Mouse (Mus musculus) retina, embryonic 14.5 days (tissue): ENCODE measurements at regions not wholly inside any gene's neighbourhood (a gene's known extent, or its start where the extent isn't known, plus 50 kb on each side); places are given as distances from the start of the nearest gene placed in this dataset.

Source experiments
- DNase-seq: peaks from one replicate; pipeline ENCODE4 v3.0.0-alpha.2; 2015; ENCODE audit warnings: low spot score

DNA sequence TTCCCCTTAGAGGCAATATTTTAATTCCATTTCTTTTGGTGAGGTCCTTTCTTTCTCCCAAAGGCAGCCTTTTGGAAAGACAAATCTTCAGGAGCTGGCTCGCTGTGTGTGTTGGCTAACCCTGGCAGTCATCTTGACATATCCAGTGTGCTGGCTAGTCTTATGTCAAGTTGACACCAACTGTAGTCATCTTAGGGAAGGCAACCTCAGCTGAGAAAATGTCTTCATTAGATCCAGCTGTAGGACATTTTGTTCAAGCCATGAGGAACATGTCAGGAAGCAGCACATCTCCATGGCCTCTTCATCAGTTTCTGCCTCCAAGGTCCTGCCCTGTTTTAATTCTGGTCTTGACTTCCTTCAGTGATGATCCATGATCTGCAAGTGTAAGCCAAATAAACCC lies 192.1 kb upstream of the Tle4 start:
- DNase-seq: no peak

DNA sequence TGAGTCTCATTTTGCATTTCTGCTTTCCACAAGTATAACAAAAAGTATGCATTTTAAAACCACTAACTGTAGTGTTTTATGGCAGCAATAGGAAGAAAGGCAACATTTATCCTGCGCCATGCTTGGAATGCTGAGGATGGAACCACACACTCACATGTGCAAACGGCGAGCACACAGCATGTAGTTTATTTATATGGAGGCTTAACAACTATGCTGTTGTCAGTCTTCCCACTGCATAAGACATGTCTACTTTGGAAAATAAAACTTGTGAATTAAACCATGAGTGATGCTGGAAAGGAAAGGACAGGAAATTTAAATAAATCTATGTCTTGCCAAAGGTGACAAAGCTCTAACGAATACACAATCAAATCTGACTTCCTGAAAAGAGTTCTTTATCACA lies 190.8 kb upstream of the Tle4 start:
- DNase-seq: no peak

DNA sequence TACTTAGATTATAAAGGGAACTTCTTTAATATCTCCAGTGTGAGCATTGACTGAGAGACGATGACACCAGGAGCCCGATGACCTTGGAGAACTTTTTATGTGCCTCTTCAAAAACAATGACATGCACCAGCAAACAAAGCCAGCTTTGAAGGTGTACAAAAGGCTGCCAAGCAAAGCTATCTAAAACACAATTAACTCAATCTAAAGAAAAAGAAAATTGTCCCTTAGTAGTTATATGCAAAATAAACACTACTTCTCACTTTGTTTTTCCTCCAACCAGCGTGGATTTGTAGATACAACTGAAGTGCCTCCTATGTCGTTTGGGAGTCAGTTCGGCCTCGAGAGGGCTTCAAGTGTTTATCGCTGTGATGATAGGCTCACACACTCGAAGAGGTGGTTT lies 189.0 kb upstream of the Tle4 start:
- no peak for DNase-seq

DNA sequence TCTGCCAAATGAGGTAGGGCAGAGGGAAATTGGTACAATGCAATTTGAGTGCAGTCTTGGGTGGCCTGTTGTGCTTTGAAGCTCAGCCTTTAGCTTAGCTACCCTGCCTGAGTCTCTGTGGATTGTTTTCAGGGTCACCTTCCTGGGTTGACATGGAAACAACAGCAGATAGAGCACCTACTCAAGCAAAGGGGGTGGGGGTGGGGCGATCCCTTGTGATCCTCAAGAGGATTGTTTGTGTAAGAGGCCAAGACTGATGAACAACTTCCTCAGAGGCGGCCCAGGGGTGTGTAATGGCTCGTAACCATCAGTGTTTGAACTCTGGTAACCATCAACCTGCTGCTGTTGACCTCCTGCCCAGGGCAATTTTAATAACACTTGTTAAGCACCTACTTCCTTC lies 187.8 kb upstream of the Tle4 start:
- DNase-seq: peak; percentile 24

DNA sequence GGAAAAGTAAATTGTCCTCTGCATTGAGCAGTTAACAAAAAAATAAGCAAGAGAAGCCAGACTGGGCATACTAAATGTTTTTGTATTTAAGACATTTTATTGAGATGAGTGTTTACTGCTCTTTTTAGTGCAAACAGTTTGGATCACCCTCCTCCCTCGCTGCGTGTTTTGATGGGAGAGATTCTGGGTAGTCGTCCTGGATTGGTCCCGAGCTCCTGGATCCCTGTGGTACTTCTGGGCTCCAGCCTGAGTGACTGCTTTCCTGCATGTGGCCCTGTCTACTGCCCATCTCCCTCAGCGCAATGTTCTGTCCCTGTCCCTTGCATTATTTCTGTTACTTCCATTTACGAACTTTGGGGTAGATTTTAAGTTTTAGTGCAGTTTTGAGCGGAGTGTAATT lies 179.9 kb upstream of the Tle4 start:
- DNase-seq: peak; percentile 22

DNA sequence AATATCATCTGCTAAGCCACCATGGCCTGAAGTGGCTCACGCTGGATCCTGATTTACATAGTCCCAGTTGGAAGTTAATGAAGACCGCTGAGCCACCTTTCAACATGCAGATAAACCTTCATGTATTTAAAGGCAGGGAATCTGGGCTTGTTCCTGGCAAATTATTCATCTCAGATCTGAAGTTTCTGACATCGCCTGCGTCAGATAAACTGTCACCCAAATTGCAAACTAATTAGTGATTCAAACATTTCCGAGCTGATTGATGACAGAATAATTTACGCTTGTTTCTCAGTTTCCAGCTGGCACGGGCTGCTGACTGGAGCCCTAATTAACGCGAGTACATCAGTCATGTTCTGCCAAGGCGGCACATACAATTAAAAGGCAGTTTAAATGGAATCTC lies 179.3 kb upstream of the Tle4 start:
- DNase-seq: peak; percentile 55

DNA sequence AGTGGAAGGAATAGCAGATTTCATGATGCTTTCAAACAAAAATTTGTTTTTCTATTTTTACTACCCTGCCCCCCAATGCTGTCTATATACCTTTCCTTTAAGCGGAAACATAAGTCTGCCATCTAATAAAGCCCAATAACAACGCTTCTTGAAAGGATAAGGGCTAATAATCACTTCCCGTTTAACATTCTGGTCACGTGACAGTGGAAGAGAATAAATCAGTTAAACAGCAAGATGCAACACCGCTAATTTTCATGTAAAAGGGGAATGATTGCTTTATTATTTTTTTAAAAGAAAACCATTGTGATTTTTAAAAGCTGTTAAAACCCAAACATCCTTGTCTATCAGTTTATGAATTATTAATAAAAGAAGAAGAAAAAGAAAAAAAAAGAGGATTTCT lies 178.9 kb upstream of the Tle4 start:
- no peak for DNase-seq

DNA sequence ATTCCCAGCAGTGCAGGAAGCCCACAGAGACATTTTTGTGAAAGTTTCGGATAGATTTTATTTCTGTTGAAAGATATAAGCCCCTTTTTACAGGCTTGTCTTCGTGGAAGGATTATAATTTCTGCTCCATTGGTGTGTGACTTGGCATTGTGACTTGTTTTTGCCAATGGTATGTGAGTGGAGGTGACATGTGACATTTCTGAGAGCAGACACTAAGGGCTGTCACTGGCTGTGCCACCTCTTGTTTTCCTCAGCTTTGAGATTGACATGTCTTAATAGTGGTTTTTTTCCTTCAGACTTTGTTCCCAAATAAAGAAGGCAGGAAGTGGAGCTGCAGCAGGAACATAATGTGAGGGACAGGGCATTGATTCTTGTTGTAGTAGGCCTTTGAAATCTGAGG lies 174.9 kb upstream of the Tle4 start:
- DNase-seq: no peak

DNA sequence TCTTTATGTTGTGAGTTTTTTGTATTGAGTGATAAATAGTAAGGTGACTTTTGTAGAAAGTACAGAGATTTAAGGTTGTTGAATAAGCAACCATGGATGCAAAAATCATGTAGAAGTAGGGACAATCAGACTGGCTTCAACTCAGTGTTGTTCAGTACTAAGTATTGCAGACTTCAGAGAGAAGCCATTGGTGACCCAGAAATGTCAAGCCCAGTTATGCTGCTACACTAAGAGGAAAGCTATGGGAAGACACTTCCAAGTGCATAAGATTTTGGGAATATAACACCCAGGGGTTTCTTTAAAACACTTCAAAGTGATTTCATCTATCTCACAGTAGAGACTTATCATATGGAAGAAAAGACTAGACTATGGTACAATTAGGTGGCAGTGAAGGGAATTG lies 154.8 kb upstream of the Tle4 start:
- DNase-seq: peak; percentile 60

DNA sequence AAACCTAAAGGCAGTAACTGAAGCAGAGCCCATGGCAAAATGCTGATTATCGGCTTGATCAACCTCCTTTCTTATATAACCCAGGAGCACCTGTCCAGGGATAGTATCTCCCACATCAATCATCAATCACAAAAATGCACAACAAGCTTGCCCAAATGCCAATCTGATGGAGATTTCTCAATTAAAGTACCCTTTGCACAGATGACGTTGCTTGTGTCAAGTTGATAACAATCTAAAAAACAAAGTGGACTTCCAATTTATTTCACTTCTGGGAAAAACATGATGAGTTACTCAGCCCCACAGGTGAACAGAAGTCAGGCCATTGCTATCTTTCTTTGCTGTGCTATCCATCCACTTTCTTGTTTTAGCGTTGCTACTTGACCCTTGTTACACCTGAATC lies 144.5 kb upstream of the Tle4 start:
- no peak for DNase-seq

DNA sequence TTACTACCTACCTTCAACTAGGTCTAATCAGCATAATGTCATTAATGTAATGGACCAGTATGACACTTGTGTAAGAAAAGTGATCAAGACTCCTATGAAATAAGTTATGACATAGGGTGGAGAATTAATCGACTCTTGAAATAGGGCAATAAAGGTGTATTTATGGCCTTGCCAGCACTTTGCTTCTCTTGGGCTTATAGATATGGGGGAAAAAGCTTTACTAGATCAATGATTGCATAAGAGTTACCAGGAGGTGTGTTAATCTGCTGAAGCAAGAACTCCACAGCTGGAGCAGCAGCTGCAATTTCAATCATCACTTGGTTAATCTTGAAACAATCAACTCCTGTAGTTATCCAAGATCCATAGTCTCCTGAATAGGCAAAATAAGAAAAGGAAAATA lies 143.1 kb upstream of the Tle4 start:
- no peak for DNase-seq

DNA sequence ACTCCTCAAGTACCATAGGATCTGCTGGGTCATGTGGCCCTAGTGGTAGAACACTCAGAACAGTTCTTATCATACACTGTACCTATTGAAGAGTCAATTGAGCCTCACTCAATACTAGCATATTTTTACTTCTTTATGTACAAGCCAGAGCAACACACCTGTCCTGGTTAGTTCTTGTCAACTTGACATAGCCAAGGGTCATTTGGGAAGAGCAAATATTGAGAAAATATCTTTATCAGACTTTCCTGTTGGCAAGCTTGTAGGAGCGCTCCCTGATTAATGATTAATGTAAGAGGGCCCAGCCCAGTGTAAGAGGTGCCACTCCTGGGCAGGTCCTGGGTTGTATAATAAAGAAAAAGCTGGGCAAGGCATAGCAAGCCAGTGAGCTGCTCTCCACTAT lies 142.3 kb upstream of the Tle4 start:
- no peak for DNase-seq

DNA sequence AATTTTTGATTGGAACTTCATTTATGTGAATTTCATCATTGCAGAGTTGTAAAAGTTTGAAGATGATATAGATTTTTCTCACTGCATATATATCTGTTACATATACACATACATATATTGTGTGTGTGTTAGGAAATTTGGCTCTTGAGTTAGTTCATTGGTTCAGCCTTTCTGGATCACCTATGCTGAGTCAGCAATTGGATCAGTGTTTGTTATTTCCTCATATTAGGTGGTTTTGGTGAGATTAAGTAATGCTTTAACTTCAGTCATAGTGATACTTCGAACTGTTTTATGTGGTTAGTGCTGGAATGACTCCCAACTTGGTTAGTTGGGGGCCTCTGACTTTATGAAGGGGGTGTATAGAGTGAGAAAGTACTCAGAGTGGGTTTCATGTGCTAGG lies 138.7 kb upstream of the Tle4 start:
- DNase-seq: no peak

DNA sequence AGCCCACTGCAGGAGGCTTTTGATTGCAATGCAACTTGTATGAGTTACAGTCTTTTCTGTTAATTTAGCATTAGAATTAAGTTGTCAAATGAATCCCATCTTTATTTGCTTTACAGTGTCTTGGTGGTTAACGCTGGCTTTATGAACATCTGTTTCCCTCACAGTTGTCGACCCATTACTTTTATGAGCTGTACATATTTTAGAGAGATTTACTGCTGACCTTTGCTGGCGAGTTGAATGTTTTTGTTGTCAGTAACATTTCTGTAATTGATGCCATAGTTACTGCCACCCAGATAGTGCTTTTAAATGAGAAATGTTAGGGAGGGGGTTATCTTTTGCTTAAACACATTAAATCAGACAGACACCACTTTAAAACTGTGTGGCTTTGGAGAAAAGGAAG lies 127.5 kb upstream of the Tle4 start:
- no peak for DNase-seq

DNA sequence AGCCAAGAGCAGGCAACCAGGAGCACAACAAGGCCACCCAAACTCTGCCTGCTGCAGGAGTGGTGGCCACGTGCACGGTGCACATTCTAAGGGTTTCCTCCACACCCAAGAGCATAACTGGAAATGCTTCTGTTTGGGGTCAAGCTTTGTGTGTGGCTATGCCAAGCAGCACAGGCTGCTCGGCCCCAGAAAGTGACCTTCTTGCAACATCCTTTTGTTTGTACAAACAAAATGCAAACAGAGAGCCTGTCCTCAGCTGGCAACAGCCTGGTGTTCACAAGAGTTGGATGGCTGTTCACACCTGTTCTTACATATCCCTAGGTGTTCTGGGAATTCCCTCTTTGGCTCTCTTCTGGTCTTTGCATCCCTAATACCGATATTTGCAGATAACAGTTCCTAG lies 126.8 kb upstream of the Tle4 start:
- no peak for DNase-seq

DNA sequence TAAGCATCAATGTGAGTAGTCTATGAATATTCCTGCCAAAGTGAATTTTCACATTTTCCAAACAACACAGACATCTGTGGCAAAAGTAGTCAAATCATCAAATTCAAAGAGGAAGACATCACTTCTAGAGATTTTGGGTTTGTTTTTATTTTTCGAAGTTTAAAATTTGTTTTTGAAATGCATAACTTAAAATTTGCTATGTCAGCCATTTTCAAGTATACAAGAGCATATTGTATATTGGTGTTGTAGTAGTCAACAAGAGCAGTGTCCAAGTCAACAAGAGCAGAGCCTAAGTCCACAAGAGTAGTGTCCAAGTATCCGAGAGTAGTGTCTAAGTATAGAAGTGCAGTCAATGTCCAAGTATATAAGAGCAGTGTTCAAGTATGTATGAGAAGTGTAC lies 107.9 kb upstream of the Tle4 start:
- DNase-seq: no peak

DNA sequence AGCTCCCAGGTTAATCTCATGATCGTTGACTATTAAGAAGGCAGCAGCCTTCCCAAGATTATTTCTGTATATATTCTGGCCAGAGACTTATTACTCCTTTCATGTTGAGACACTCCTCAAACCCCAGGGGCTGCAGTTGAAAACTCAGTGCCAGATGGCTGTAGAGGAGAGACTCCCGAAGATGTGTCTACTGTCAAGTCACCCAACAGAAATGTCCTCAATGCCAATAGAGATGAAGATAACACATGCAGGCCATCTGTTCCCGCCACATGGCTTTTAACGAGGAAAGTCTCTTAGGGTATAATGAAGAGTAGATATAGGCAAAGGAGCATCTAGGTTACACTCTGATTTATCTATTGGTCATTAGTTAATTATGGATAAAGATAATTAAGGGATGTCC lies 103.3 kb upstream of the Tle4 start:
- peak; percentile 35 for DNase-seq

DNA sequence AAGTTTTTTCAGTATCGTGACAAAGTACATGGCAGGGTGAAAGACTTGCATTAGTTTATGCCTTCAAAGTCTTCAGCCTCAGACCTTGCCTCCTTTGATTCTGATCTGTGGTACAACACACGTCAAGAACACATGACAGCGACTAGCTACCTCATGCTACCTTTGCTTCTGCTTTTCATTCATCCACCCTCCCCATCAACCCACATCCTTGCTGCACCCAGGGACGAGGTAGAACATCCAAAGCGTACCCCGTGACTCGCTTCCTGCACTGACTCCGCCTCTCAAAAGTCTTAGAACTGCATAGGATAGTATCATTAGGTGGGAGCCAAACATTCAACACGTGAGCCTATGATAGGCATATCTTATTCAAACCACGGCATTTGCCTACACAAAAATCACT lies 97.5 kb upstream of the Tle4 start:
- no peak for DNase-seq

DNA sequence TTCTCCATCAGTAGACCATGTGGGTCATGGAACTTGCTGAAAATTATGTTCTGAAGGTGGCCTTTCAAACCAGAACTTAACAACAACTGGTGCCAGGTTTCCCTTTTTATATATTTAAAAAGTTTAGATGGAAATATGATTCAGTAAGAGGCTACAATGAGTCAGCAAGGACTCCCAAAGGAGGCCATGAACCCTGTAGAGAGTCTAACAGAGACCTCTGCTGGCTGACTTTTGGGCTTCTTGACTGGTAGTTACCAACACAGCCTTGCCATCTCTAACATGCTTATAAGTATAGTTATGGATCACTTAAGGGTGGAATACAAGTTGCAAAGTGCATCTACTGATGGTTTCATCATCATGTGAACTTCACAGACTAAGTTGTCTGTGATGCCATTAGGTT lies 94.3 kb upstream of the Tle4 start:
- DNase-seq: no peak

DNA sequence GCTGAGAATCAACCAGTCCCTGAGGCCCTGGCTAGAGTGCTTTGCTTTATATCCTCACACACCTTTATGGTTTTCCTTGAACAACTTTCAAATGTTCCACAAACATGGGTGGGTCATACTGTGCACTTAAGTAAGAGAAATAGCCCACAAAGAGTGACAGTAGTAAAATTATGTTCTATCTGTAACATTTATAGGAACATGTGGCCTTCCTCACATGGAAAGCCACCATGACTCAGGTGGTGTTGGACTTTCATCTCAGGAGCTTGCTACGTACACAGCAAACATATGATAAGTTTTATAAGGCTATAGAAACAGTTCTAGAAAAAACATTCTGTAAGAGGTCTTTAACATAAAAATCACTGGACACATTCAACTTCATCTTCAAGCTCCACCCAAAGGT lies 87.8 kb upstream of the Tle4 start:
- no peak for DNase-seq

DNA sequence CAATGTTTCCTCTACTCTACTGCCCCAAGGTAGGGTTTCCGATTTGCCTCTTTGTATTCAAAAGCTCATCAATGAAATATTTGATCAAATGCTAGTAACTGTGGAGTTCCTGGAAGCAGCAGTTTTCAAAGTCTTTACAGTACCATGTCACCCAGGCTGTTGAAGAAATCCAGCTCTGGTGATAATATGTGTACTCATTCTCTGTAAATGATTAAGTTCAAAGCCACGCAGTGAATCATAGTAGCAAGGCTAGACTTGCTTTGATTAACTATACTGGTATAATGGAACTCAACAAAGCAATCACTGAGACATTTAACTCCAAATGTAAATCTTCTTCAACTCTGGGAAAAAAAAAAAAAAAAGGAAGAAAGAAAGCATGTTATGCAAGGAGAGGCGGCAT lies 86.8 kb upstream of the Tle4 start:
- DNase-seq: no peak

DNA sequence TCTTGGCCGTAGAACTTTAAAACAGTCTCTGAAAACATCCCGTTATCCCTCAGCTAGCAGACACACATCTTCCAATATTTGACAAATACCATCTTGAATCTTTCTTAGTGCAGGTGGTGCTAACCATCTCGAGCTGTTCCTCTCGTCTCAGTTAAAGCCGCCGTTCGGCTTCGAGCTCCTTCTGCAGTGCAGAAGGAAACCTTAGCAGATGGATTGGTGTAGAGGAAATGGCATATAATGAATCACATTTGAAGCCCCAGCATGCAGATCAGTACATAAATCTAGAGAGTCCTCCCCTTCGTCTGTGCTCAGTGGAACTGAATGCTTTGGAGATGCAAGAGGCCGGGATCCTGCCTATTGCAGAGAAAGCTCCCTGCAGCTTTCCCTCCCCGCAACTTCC lies 83.5 kb upstream of the Tle4 start:
- no peak for DNase-seq

DNA sequence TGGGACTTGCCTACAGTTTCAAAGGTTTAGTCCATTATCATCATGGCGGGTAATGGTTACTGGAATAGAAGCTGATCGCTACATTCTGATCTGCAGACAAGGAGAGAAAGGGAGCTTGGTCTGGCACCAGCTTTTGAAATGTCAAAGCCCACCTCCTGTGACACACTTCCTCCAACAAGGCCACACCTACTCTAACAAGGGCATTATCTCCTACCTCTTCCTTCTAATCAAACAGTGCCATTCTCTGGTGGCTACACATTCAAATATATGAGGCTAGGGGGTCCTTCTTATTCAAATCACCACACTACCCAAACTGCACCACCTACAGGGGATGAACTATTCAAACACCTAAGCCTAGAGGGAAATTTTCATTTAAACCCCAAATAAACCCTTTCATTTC lies 81.9 kb upstream of the Tle4 start:
- DNase-seq: no peak

DNA sequence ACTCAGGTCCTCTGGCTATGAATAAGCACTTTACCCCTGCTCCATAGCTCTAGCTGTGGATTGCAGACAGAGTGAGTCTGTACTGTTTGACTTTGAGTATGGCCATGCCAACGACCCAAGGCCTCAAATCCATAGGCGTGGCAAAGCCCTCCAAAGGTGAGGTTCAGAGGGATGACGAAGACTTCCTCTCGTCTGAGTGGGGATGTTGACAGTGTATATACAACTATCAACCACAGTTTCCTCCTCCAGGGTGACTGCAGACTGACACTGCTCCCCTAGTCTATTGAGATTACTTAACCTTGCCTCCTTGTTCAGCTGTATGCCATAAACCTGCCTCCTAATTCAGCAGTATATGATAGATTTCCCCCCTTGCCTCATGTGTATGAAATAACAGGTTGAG lies 80.7 kb upstream of the Tle4 start:
- DNase-seq: no peak

DNA sequence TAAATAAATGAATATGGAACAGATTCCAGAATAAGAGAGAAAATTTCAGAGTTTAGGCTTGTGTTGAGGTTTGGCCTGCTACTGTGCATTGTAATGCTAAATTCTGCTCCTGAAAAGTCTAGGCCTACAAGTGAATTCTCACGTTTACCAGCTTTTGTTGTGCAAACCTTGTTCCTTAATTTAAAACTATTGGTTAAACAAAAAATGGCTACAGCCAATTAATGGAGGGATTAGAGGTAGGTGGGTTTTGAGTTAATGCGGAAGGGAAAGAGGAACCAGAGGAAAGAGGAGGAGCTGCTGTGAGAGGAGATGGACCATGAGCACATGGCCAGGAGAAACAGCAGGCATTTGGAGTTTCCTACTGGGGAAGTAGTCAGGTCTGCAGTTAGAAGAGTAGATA lies 79.1 kb upstream of the Tle4 start:
- DNase-seq: no peak

DNA sequence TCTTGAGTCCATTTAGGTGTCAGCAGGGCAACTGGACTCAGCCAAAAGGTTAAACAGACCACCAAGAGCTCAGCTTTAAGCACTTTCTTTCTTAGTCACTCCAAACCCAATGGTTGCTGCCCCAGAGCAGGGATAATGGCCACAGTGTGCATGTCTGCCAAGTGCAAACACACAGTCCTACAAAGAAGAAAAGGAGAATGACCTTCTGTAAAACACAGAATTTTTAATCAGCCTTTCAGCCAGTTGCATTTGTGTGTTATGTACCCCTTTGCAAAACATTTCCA lies 72.9 kb upstream of the Tle4 start:
- no peak for DNase-seq
